ENCODE assay signal across 12 mouse cellular contexts in genomic region chr6:95202291-95202790, GRCm38 (mm10).
DNase-seq lines count a peak whose midpoint lies in the region; ATAC-seq and TF ChIP-seq lines count a peak whose summit lies in the region.
"Had no signal": no experiment of that assay in that cellular context is flagged by ENCODE, and none has a peak within 500 bp of the region (broad histone marks: within the 10 kb centered on the region; RNA-seq: fewer than 3 reads in every experiment).

No protein-coding gene starts in this region.

- H3K9ac ChIP-seq in lung, embryonic 14.5 days, result no peak overlapping the region
- no peak overlapping the region for H3K9ac ChIP-seq in forebrain, postnatal 0 days

- 22% methylated on average over 6 of the region's 6 CpGs for whole genome bisulfite sequencing in lung, embryonic 14.5 days
- WGBS in forebrain, postnatal 0 days, result 6% methylated on average over 6 of the region's 6 CpGs

- no peak for ATAC-seq in lung, embryonic 14.5 days (ENCODE audit: insufficient read depth)
- ATAC-seq in forebrain, postnatal 0 days, result peak; percentile 69

- H3K27ac ChIP-seq in lung, embryonic 14.5 days (ENCODE audit: low read depth), result no peak overlapping the region
- H3K27ac ChIP-seq in forebrain, postnatal 0 days (ENCODE audit: low read depth, low read length), result no peak overlapping the region
- H3K27ac ChIP-seq: kidney, postnatal 0 days had no signal

- TF ChIP-seq CTCF in lung, embryonic 14.5 days (IDR thresholded peaks at IDR 0.05; ENCODE audit: low read depth), result no peak
- no peak for TF ChIP-seq CTCF in forebrain, postnatal 0 days (IDR thresholded peaks at IDR 0.05; ENCODE audit: low read depth)

- H3K27me3 ChIP-seq in lung, embryonic 14.5 days (ENCODE audit: insufficient read depth, low read length), result no peaks in the 10 kb centered on the region
- no peaks in the 10 kb centered on the region for H3K27me3 ChIP-seq in forebrain, postnatal 0 days (ENCODE audit: insufficient read depth, low read length)
- H3K27me3 ChIP-seq: CH12.LX; megakaryocyte, embryonic 14.5 days had no signal

- no peak overlapping the region for H3K4me2 ChIP-seq in lung, embryonic 14.5 days
- H3K4me2 ChIP-seq in forebrain, postnatal 0 days (ENCODE audit: low read depth), result peak overlapping the region; percentile 39

- no peaks in the 10 kb centered on the region for H3K9me3 ChIP-seq in lung, embryonic 14.5 days (ENCODE audit: low read depth, low read length)
- H3K9me3 ChIP-seq in forebrain, postnatal 0 days (ENCODE audit: low read length), result no peaks in the 10 kb centered on the region
- H3K9me3 ChIP-seq: megakaryocyte, embryonic 14.5 days had no signal

- no peaks in the 10 kb centered on the region for H3K4me1 ChIP-seq in lung, embryonic 14.5 days (ENCODE audit: insufficient read depth)
- peaks cover 10% of the 10 kb centered on the region for H3K4me1 ChIP-seq in forebrain, postnatal 0 days (ENCODE audit: insufficient read depth)
- H3K4me1 ChIP-seq: megakaryocyte, embryonic 14.5 days had no signal

- no peak overlapping the region for H3K4me3 ChIP-seq in lung, embryonic 14.5 days (ENCODE audit: low read depth, low read length)
- H3K4me3 ChIP-seq in forebrain, postnatal 0 days (ENCODE audit: low read depth, low read length), result peak overlapping the region; percentile 11; the same call in 1 of the 2 replicates
- H3K4me3 ChIP-seq: megakaryocyte, embryonic 14.5 days had no signal

- no peaks in the 10 kb centered on the region for H3K36me3 ChIP-seq in lung, embryonic 14.5 days (ENCODE audit: insufficient read depth)
- no peaks in the 10 kb centered on the region for H3K36me3 ChIP-seq in forebrain, postnatal 0 days (ENCODE audit: insufficient read depth)

- peak; percentile 30 for DNase-seq in lung, embryonic 14.5 days
- DNase-seq in lung, postnatal 14 days, result no peak
- DNase-seq in forebrain, postnatal 0 days, result peak; percentile 45
- peak; percentile 29 for DNase-seq in mesoderm, embryonic 11.5 days (ENCODE audit: low read depth, low spot score)
- DNase-seq in retina, postnatal 1 day, result peak; percentile 60
- DNase-seq in thymus, postnatal 14 days, result no peak
- DNase-seq in ovary, adult 18-20 months (ENCODE audit: low spot score), result no peak
- DNase-seq in gastrocnemius, adult 8-10 months (ENCODE audit: low spot score in 2 of 2), result no peak
- DNase-seq: cerebellum, adult 2 months had no signal

Comparison
In these comparisons a context has a peak if more than half of its experiments do, and no peak if none do; other contexts are left out.
1. DNase-seq: peak in lung, embryonic 14.5 days (single experiment), forebrain, postnatal 0 days (single experiment), mesoderm, embryonic 11.5 days (single experiment) and retina, postnatal 1 day (single experiment); none in lung, postnatal 14 days (single experiment), thymus, postnatal 14 days (single experiment), ovary, adult 18-20 months (single experiment) and gastrocnemius, adult 8-10 months (0 of 2).